Mouse (Mus musculus) lung, adult 2 months (tissue): ENCODE measurements around the gene Tut7. TPM values are rescaled to one million over a fixed set of nuclear protein-coding genes. Genes with fewer than 3 reads are reported as not detected.

Source experiments
- DNase-seq: peaks from one replicate; pipeline ENCODE4 v3.0.0; 2022
- H3K4me1 ChIP-seq: fragments of 200-500 bp; 2 replicates; pipeline ENCODE4 v1.6.1; 2011; ENCODE audit warnings: low read length; ENCODE audit not compliant: control insufficient read depth, insufficient read depth
- H3K4me3 ChIP-seq: fragments of 200-500 bp; replicated peaks from 2 replicates; pipeline ENCODE3; 2011; ENCODE audit warnings: low read depth, mild to moderate bottlenecking, control low read depth, low read length; ENCODE audit errors: extremely low read depth
- CTCF ChIP-seq: fragments of 200-500 bp; IDR thresholded peaks from 2 replicates; pipeline ENCODE4 v1.5.1; 2011; ENCODE audit warnings: mild to moderate bottlenecking, low read length, control low read depth; ENCODE audit not compliant: insufficient read depth
- POLR2A ChIP-seq: fragments of 200-500 bp; IDR thresholded peaks from 2 replicates; pipeline ENCODE4 v1.6.1; 2011; ENCODE audit warnings: low read depth, mild to moderate bottlenecking, control low read depth, low read length, borderline replicate concordance; ENCODE audit errors: extremely low read depth
- WGBS: fragments of 180-500 bp; shearing (Covaris S2); methylation state at CpG from one replicate; pipeline ENCODE4 v1.1.7; 2018; 5-methylcytosine and 5-hydroxymethylcytosine counted together
- polyA plus RNA-seq: library from polyadenylated mRNA; depleted of rRNA; stranded (reverse); fragments of >200 nt; gene quantifications from 2 replicates; pipeline ENCODE4 v1.2.3, GENCODE M21; 2012; rRNA removed

Gene Tut7
- polyA plus RNA-seq, result 20.1 and 24.5 TPM in 2 replicates

DNA sequence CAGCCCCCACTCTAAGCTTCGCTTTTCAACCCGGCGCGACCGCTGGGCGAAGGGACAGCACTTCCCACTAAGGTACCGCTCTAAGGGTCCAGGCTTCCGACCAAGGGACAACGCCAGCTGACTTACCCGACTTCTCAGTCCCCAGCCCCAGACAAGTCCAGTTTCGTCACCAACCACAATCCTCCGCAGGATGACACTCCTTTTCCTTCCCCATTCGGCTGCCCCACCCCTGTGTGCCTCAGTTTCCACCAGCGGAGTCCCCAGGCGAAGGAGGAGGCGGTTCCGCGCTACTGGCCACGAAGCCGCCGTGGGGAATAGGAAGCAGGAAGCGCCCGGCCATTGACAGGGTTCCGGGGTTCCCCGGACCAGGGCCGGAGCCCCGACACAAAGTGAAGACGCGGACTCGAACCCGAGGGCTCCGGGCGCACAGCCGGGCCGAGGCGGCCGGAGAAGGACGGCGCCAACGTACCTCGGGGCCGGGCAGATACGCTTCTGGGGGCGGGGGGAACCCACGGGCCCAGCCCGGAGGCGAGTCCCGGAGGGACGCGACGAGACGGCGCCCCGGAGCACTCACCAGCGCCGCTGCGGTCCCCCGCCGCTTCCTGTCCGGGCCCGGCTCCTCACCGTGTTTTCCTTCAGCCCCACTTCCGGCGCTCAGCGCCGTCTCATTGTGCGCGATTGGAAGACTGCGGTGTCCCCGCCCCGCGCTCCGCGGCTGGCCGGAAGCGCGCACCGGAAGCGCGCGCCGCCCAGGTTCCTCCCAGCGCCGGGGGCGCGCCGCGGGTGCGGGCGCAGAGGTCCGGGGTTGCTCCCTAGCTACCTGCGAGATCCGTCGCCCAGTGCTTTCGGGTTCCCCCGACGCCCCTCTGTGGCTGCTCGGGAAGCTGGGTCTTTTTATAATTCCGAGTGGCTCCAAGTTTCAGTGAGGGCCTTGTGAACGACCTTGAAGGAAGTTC, at the start of gene Tut7:
Tut7 (minus strand) TSS at position 641 of the 956 bp plus-strand sequence.
- H3K4me1 ChIP-seq, result peaks cover 19% of the 10 kb centered on the region
- WGBS, result under 1% methylated on average over 96 of the region's 100 CpGs
- H3K4me3 ChIP-seq, result peak within 1 kb of the TSS; percentile 83
- TF ChIP-seq CTCF (no peak), POLR2A (peak; percentile 84; the same call in 1 of the 2 replicates)
- peak; percentile 87 for DNase-seq

DNA sequence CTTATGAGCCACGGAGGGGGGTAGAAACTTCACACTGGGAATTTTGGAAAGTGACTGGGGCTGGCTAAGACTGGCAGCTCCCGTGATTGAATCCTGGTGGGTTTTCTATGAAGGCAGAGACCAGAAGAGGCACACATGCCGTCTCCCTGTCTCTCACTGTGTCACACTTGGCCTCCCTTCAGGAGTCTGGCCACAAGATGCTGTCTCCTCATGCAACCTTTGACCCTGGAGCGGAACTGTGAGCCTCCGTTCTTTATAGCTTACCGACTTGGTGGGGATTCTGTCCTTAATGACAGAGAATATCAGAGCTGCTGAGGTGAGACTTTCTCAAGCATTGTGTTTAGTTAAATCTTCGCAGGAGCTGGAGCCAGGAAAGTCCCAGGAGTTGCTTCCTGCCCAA, 49.5 kb upstream of the Tut7 start:
- DNase-seq, result no peak
- Histone ChIP-seq H3K4me3 (no peak overlapping the region), H3K4me1 (no peaks in the 10 kb centered on the region)
- WGBS, result 68% methylated on average over 7 of the region's 7 CpGs
- TF ChIP-seq POLR2A (no peak), CTCF (no peak)

DNA sequence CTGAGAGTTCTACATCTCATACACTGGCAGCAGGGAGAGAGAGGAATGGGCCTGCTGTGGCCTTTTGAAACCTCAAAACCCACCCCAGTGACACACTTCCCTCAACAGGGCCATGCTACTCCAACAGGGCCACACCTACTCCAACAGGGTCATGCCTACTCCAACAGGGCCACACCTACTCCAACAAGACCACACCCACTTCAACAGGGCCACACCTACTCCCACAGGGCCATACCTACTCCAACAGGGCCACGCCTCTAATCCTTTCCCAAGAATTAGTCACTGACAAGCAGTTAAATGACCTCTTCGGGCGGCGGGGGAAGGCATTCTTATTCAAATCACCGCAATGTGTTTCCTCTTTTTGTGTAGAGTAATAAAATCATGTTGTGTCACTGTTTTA, 47.1 kb upstream of the Tut7 start:
- no peak for TF ChIP-seq POLR2A
- no peak for TF ChIP-seq CTCF
- H3K4me3 ChIP-seq, result no peak overlapping the region
- 74% methylated on average over 5 of the region's 5 CpGs for WGBS
- DNase-seq, result no peak
- no peaks in the 10 kb centered on the region for H3K4me1 ChIP-seq

DNA sequence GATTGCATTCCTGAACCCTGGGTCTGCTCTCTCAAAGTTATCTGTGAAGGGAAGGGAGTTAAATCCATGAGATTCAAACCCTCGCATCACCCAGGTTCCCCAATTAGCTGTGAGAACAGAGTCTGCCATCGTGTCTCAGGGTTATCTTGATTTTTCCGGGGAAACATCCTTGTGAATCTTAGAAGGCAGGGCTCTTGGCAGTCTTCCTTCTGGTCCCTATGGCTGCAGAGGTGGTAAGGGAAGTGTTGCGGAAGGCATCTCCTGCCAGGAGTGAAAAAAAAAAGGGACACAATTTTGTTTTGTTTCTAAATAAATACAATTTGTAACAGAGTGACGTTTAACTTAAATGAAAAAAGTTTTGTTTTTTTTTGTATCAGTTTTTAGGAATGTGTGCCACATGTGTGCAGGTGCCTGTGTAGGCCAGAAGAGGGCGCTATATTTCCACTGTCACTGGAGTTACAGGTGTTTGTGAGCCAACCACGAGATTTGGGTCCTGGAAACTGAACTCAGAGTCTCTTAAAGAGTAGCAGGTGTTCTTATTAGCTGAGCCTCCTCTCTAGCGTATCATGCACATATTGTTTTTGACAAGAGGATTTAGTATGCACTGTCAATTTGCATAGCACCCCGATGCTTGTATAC, 45.2 kb upstream of the Tut7 start:
- no peak for DNase-seq
- no peak overlapping the region for H3K4me3 ChIP-seq
- TF ChIP-seq CTCF (no peak), POLR2A (no peak)
- 70% methylated on average over 9 of the region's 9 CpGs for WGBS
- no peaks in the 10 kb centered on the region for H3K4me1 ChIP-seq

DNA sequence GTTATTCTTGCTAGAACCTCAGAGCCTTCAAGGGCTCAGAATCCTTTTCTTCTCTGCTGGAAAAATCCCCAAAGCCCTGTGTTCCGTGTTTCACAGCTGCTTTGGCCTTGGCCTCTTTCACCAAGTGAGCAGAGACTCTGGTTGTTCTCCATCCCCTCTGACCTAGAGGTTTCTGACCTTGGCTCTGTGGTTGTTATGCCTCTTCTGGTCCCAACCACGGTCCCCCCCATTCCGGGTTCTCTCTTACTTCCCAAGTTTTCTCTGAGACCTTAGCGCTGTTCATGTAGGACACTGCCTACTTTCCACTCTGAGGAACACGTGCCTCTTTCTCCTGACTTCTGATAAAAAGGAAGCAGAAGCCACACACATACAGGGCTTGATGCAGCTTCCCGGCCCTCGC, 44.2 kb upstream of the Tut7 start:
- no peak for DNase-seq
- WGBS, result 64% methylated on average over 7 of the region's 7 CpGs

DNA sequence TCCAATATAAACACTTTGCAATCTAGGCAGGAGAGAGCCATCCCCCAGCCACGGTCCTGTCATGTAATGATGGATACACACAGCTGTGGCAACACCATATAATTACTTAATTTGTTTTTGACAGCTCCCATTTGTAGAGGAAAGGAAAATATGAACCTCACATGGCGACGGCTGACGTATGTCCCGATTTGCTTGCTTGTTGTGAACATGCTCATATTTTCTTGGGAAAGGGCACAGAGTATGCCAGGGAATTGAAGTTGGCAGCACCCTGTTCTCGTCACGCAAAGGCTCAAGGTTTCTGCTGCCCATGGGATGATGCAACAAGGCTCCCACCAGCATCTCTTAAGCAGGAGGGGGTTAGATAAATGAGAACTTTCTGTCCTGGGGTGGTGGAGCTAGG, 36.6 kb upstream of the Tut7 start:
- no peaks in the 10 kb centered on the region for H3K4me1 ChIP-seq
- TF ChIP-seq CTCF, result no peak
- TF ChIP-seq POLR2A, result no peak
- H3K4me3 ChIP-seq, result no peak overlapping the region
- no peak for DNase-seq
- 48% methylated on average over 7 of the region's 7 CpGs for WGBS

More for the DNA sequence above, 44.2 kb upstream of the Tut7 start:
- Histone ChIP-seq H3K4me3 (no peak overlapping the region), H3K4me1 (no peaks in the 10 kb centered on the region)
- TF ChIP-seq CTCF, result no peak
- TF ChIP-seq POLR2A, result no peak

DNA sequence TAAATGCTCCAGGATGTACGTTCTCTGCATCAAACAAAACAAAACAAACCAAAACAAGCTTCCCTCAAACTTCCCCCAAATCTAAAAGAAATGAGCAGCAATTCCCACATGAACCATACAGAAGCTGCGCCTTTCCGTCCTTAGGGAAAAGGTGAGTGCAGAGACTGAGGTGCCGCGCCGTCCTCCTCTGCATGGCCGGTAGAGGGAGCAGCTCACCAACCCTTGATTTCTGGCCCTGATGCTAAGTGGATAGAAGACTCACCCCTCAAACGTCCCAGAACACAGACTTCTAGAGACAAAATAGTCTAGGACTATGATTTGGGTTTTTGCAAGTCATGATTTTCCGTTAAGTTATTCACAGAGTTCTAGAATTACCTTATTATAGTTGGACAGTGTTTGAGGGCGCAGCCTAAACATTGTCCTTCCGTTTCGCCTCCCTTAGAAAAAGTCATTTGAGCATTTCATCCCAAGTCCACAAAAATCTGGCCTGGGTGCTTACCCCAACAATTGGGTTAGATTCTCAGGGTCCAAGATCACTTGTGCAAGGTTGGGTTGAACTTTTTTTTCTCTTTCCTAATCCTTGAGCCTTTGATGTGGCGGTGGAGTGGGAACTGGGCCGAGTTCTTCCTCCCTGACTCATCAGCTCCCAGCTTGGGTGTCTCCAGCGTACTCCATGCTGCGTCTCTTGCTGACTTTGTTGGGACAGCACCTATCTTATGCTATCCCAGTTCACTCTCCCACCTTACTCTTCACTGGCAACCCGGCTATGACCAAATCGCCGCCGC, 33.5 kb upstream of the Tut7 start:
- peak; percentile 49 for DNase-seq
- WGBS, result 51% methylated on average over 20 of the region's 20 CpGs
- Histone ChIP-seq H3K4me3 (no peak overlapping the region), H3K4me1 (no peaks in the 10 kb centered on the region)
- TF ChIP-seq CTCF (peak; percentile 91), POLR2A (no peak)

DNA sequence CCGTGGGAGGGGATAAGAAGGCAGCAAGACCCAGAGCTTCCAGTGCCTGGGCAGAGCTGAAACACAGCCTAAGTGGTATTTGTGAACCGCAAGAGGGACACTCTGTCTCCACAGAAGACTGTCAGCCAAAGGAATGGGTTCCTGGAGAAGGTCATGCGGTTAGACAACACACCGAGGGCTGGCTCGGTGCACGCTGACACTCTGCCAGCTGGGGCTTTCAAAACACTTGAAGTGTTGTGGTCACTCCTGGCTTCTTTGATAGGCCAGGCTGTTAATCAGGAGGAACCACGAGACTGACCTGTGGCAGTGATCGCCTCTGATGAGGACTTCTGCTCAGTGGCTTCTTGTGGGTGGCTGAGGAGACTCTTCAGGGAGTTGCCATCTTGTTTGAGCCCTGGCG, 30.5 kb upstream of the Tut7 start:
- WGBS, result 35% methylated on average over 9 of the region's 9 CpGs
- Histone ChIP-seq H3K4me3 (no peak overlapping the region), H3K4me1 (no peaks in the 10 kb centered on the region)
- TF ChIP-seq POLR2A (no peak), CTCF (no peak)
- DNase-seq, result peak; percentile 40

DNA sequence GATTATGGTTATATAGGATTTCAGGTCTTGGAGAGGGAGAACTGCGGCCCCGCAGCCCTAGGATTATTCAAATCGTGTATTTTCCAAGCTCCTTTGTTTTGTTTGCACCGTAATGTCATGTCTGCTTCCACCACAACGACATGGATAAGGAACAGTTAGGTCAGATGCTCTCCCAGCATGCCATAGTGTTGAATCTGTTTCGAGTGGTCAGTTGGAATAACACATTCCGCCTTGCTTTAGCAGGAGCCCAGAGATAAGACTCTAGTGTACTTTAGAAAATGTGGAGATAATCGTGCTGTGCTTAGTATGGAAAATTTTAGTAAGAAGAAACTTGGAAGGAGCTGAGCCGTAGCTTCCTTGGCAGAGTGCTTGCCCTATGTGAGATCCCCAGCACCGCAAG, 27.4 kb upstream of the Tut7 start:
- H3K4me3 ChIP-seq, result no peak overlapping the region
- TF ChIP-seq POLR2A, result no peak
- TF ChIP-seq CTCF, result no peak
- 60% methylated on average over 10 of the region's 10 CpGs for WGBS
- H3K4me1 ChIP-seq, result no peaks in the 10 kb centered on the region
- DNase-seq, result no peak
